Mouse (Mus musculus): ENCODE measurements around the gene Crybg1.

Gene Crybg1

GRCm38 (mm10) chr10:44148337-44149317 is at the start of gene Crybg1:
TSS of gene Crybg1 (minus strand) at chr10:44148853.
- DNase-seq (ENCODE audit: low read depth) = peak; percentile 40

- peak; percentile 79 for DNase-seq (ENCODE audit: low read depth)
These were observed 28.7 kb upstream of the Crybg1 start for GRCm38 (mm10) chr10:44177365-44177764.

DNA sequence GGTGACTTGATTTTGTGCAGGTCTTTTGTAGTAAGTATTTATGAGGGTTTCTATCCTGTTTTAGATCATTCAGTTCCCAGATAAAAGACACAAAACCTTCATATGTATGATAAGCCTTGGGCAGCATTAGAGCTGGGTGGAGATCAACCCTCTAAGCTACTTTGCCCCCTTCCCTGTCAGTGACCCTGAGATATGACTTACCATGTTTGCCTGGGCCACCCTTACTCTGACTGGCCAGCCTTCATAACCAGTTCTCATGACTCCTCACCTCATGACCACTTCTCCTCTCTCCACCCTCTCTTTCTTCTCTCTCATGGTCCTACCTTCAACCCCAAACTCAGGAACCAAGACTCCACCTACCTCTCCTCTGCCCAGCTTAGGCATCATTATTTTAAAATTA is 27.9 kb upstream of the Crybg1 start:
- DNase-seq (ENCODE audit: low read depth) = no peak

GRCm38 (mm10) chr10:44176120-44176519 is 27.5 kb upstream of the Crybg1 start:
- DNase-seq (ENCODE audit: low read depth) = no peak

DNA sequence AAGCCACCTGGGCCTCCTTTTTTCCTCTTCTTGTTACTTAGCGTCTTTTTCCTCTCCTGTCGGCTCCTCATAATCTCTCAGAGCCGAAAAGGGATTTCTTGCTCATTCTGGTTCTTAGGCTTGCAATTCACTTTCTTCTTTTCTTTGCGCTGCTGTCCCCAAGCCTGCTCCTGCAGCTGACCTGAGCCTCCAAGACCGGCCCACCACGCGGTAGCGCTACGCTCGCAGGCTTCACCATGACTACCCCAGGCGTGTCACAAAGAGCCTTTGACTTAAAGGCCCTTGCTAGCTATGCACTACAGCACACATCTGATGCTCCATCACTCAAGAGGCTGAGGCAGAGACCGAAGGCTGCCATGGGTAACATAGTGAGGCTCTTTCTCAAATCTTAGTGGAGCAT is 21.5 kb upstream of the Crybg1 start:
- no peak for DNase-seq (ENCODE audit: low read depth)

GRCm38 (mm10) chr10:44167061-44167460 is 18.4 kb upstream of the Crybg1 start:
- DNase-seq (ENCODE audit: low read depth) = no peak

DNA sequence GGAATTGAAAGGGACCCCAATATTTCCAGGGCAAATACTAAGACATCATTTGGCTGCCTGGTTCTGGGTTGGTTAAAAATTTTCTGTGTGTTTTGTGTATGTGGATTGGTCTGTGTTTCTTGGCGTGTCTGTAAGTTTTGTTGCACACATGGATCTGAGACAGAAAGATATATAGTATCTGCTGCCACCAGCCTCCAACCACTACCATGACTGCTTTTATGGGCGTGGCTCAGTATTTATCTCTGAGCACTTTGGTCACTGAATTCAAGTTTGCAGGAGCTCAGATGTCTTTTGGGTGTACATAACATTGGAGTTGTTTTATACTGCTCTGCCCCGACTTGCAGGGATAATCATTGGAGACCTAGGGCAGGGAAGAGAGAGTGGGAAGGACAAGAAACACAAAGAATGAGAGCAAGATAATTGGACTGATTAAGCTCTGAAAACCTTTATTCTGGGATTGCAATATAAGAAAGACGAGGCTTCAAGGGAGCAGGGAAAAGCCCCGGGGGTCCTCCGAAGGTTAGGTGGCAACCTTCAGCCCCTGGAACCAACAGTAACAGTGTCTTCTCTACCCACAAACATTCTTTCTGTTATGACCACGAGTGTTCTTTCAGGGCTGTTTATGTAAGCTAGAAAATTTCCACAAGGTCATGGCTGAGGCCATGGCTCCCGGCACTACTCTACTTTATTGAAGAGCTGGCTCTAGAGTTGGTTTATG is 15.8 kb upstream of the Crybg1 start:
- no peak for DNase-seq (ENCODE audit: low read depth)

GRCm38 (mm10) chr10:44163028-44163427 is 14.4 kb upstream of the Crybg1 start:
- DNase-seq (ENCODE audit: low read depth) = no peak

GRCm38 (mm10) chr10:44160150-44160549 is 11.5 kb upstream of the Crybg1 start:
- no peak for DNase-seq (ENCODE audit: low read depth)

DNA sequence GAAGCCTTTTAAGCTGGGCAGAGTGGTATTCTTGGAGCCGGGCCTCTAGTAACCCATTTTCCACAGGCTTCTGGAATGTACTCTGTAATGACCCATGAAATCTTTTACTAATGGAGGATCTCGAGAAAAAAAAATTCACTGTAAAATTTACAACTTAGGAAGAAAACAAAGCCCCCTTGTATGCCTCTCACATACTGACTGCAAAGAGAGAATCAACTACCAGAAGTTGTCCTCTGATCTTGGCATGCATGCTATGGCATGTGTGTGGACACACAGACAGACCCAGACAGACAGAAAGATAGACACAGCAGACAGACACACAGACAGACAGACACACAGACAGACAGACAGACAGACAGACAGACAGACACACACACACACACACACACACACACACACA is 8.8 kb upstream of the Crybg1 start:
- no peak for DNase-seq (ENCODE audit: low read depth)

DNA sequence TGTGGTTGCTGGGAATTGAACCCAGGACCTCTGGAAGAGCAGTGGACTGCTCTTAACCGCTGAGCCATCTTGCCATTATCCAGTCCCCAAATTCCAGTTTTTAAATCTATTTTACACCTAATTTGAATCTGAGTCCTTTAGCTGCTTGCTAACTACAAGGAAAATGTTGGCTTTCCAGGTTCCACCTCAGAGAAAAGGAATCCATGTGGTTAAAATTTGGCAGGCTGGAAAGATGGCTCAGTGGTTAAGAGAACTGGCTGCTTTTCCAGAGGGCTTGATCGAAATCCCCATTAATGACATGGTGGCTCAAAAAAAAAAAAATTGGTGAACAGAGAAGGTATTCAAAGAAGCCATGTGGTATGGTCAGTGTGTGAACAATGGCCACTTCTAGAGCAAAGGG is 1.8 kb upstream of the Crybg1 start:
- DNase-seq (ENCODE audit: low read depth) = peak; percentile 85

- no peak for DNase-seq (ENCODE audit: low read depth)
These were observed 5.3 kb downstream of the Crybg1 start for GRCm38 (mm10) chr10:44143401-44143800.

GRCm38 (mm10) chr10:44138137-44138855 is 10.4 kb downstream of the Crybg1 start:
- peak; percentile 67 for DNase-seq (ENCODE audit: low read depth)

GRCm38 (mm10) chr10:44126047-44126446 is 22.6 kb downstream of the Crybg1 start:
- no peak for DNase-seq (ENCODE audit: low read depth)

- no peak for DNase-seq (ENCODE audit: low read depth)
These were observed 24.2 kb downstream of the Crybg1 start for GRCm38 (mm10) chr10:44124400-44124933.

DNA sequence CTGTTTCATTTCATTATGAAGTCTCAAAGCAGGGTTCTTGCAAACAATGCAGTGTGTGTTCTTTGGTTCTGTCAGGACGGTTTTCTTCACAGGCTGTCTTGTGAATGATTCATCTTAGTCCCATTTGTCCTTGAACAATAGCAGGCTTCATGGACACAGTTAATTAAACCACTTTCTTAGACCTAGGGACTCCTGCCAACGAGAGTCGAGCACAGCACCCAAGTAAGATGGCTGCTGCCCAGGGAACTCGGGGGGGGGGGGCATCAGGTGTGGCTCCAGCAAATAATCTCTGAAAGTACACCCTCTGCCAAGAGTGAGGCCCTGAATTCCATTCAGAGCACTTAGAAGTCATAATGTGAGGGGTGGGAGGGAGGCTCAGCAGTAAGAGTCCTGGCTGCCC is 30.0 kb downstream of the Crybg1 start:
- DNase-seq (ENCODE audit: low read depth) = peak; percentile 23

- DNase-seq (ENCODE audit: low read depth) = no peak
These were observed 31.9 kb downstream of the Crybg1 start for GRCm38 (mm10) chr10:44116796-44117195.

DNA sequence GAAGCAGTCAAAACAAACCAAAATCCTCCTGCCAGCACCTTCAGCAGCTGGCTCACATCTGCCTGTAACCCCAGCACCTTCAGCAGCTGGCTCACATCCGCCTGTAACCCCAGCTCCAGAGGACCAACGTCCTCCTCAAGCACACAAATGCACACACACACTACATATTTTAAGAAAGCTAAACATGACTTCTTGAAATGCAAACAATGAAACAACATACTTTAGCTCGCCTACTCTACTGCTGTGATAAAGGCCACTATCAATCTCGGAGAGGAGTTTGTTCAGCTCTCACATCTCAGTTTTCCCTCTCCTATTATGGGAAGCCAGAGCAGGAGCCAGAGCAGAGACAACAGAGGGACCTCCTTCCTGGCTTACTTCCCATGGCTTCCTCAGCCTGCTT is 34.0 kb downstream of the Crybg1 start:
- no peak for DNase-seq (ENCODE audit: low read depth)

GRCm38 (mm10) chr10:44112005-44112675 is 36.5 kb downstream of the Crybg1 start:
- peak; percentile 60 for DNase-seq (ENCODE audit: low read depth)

DNA sequence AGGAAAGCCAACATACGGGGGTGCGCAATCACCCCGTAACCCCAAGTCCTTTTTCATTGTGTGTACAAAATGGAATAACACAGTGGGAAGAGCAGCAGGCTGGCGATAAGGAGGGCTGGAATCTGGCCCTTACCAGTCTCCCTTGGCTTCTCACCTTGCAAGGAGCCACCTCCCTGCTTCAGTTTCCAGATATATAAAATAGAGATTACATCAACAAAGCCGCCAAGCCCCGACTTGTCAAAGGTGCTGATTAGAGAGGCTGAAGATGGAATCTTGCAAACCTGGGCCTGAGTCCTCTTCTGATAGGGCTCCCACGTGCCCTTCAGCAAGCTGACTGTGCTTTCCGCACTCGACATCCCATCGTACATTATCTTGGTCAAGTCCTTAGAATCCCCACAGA is 37.5 kb downstream of the Crybg1 start:
- no peak for DNase-seq (ENCODE audit: low read depth)

DNA sequence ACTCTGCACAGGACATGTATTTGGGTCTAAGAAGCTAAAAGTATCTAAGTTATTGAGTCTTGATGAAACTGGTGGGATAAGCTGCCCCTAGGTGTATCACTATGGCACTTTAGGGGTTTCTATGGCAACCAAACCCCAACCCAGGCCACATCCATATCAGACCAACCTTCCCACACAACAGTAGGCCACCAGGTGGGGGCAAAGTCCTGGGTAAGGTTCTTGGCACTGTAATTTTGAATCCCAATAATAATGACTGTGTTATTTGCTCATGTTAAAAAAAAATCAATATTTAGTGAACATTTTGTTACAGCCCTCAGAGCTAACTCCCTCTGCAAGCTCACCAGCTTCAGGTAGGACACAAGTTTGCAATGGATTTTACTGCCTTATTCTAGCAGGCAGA is 38.2 kb downstream of the Crybg1 start:
- DNase-seq (ENCODE audit: low read depth) = no peak

- no peak for DNase-seq (ENCODE audit: low read depth)
These were observed 53.9 kb downstream of the Crybg1 start for GRCm38 (mm10) chr10:44094794-44095193.

Measured in fibroblast of lung, adult 2 months (primary cell).